Mouse (Mus musculus): ENCODE data around the gene Dmbx1. TPM values are rescaled to one million over a fixed set of nuclear protein-coding genes. Genes with fewer than 3 reads are reported as not detected.

The Dmbx1 gene
- polyA plus RNA-seq, 1 experiment = 9.5 TPM

DNA sequence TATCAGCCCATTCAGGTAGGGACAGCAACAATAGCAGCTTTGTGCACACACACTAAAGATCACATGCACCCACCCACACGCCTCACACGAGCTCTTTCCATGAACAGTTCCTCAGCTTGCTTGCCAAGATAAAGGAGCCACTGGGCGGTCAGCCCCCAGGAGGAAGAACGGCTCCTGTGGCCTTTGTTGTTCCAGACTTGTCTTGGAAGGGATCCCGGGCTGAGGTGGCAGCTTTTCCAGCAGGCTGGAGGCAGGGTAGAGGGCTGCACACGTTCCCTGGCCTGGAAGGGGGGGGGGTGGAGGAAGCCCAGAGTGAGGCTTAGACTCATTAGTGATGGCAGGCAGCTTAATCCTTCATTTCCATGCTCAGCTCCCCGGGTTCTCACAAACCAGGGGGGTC is 31.1 kb downstream of the Dmbx1 start:
- peak; percentile 94 for DNase-seq (ENCODE audit: low read depth)
- TF ChIP-seq POLR2A (IDR thresholded peaks at IDR 0.05; ENCODE audit: borderline replicate concordance, extremely low read depth, insufficient read depth, insufficient read length, poor library complexity, severe bottlenecking) (no peak), CTCF (IDR thresholded peaks at IDR 0.05; ENCODE audit: borderline replicate concordance, extremely low read depth, insufficient read depth, insufficient read length) (no peak)

DNA sequence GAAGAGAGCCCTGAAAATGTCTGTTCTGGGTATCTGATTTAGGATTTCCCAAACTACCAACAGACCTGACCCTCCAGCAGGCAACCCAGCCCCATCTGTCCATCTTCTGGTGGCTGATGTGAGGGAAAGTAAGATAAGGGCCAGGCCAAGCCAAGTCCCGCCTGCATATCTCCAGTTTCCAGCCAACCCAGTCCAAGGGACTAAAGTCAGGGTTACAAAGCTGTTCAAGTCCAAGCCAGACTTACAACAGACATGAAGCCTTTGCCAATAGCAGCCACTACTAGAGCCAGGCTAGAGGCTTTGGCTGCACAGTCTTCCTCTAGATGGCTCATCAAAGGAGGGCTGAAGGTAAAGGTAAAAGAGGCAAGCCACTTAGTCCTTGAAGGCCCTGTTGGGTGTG is 31.7 kb downstream of the Dmbx1 start:
- no peak for DNase-seq (ENCODE audit: low read depth)
- TF ChIP-seq POLR2A (IDR thresholded peaks at IDR 0.05; ENCODE audit: borderline replicate concordance, extremely low read depth, insufficient read depth, insufficient read length, poor library complexity, severe bottlenecking) (no peak), CTCF (IDR thresholded peaks at IDR 0.05; ENCODE audit: borderline replicate concordance, extremely low read depth, insufficient read depth, insufficient read length) (no peak)

DNA sequence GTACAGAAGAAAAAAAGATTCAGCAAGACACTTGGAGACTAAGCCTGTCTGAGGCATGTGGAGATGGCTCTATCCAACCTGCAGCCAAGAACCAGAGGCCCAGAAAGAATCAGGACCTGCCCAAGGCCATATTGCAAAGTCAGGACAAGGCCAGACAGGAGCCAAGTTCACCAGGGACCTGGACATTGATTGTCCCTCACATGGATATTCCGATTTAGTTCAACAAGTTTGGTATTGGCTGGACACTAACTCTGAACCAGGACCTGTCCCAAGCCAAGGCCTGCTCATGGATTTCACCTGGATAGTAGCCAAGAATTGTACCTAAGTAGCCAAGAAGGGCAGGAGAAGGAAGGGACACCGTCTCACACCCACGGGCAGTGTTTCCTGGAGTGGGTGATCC is 32.9 kb downstream of the Dmbx1 start:
- TF ChIP-seq CTCF (IDR thresholded peaks at IDR 0.05; ENCODE audit: borderline replicate concordance, extremely low read depth, insufficient read depth, insufficient read length) = no peak
- TF ChIP-seq POLR2A (IDR thresholded peaks at IDR 0.05; ENCODE audit: borderline replicate concordance, extremely low read depth, insufficient read depth, insufficient read length, poor library complexity, severe bottlenecking) = no peak
- no peak for DNase-seq (ENCODE audit: low read depth)

DNA sequence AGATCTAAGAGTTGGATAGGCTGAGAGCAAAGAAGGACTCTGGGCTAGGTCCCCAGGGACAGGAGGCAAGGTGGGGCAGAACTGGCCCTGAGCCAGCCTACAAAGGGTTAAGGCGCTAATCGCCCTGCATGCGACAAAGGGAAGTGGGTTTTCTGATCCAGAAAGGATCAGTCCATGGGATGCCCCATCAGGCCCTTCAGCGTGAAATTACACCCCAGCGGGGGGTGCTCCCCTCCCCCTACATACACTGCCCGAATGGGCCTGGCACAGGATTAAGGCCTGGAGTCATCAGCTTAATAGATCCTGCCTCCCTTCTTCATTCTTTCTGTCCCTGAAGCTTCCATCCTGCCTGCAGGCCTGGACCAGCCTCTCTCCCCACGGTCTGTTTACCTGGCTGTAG is 34.0 kb downstream of the Dmbx1 start:
- TF ChIP-seq POLR2A (IDR thresholded peaks at IDR 0.05; ENCODE audit: borderline replicate concordance, extremely low read depth, insufficient read depth, insufficient read length, poor library complexity, severe bottlenecking) (no peak), CTCF (IDR thresholded peaks at IDR 0.05; ENCODE audit: borderline replicate concordance, extremely low read depth, insufficient read depth, insufficient read length) (no peak)
- peak; percentile 59 for DNase-seq (ENCODE audit: low read depth)

DNA sequence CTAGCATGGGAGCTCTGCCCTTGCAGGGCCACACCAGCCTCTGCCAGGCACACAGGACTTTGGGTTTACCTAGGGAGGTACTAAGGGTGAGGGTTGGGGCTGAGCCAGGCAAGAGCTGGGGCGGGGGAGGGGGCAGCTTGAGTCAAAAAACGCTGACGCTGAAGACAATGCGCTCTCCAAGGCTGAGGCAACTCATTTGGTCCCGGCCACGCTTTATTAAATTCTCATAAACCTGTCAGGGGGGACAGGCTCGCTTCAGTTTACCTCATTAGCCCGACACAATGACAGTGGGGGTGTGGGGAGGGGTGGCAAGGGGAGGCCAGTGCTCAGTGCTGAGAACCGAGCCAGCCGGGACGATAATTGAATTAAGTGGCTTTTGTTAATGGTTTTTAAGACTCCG is 35.4 kb downstream of the Dmbx1 start:
- TF ChIP-seq POLR2A (IDR thresholded peaks at IDR 0.05; ENCODE audit: borderline replicate concordance, extremely low read depth, insufficient read depth, insufficient read length, poor library complexity, severe bottlenecking) = no peak
- peak; percentile 71 for DNase-seq (ENCODE audit: low read depth)

DNA sequence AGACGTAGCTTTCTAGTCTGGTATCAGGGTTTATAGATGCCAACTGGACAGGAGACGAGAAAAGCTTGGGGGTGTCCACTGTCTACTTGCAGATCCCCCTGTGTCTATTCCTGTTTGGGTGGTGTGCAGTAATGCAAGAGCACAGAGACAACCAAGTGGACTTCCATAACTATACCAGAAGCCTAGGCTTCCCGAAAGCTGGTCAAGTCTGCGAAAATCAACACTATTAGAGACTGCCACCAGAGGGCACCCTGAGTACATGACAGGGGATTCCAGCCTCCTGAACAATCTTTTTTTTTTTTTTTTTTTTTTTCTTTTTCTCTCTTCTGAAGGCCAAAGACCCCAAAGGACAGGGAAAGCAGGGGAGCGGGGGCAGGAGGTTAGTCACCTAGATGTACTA is 36.9 kb downstream of the Dmbx1 start:
- TF ChIP-seq POLR2A (IDR thresholded peaks at IDR 0.05; ENCODE audit: borderline replicate concordance, extremely low read depth, insufficient read depth, insufficient read length, poor library complexity, severe bottlenecking) = no peak
- peak; percentile 78; the same call in 1 of the 2 replicates for TF ChIP-seq CTCF (IDR thresholded peaks at IDR 0.05; ENCODE audit: borderline replicate concordance, extremely low read depth, insufficient read depth, insufficient read length)
- peak; percentile 89 for DNase-seq (ENCODE audit: low read depth)

DNA sequence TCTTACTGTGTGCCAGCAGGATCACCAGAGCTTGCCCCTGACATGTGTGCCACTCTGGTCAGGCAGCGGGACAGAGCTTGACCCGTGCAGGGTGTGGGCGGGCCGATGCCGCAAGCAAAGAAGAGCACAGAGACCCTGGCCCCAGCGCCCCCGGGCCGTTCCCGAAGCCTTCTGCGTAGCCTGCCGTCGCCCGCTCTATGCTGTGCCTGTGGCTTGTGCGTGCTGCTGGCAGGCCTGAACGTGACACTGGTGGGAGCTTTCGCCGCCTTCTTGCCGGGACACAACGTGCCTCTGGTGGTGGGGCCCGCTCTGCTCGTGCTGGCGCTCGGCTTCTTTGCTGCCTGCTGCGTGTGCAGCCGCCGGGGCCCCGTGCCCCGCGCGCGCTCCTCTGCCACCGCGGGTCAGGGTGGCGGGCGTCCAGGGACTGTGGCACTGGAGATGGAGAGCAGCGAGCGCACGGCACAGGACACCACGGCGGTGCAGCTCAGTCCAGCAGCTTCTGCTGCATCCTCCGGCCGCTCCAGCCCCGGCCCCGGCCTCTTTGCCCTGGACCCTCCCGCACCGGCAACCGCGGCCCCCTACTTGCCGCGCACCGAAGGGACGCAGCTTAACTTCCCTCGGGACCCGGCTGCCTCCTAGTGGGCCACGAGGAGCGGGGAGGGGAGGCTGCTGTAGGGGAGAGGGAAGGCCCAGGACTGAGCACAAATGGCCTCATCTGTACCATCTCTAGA is 41.7 kb downstream of the Dmbx1 start:
- TF ChIP-seq CTCF (IDR thresholded peaks at IDR 0.05; ENCODE audit: borderline replicate concordance, extremely low read depth, insufficient read depth, insufficient read length) (peak; percentile 38; the same call in 1 of the 2 replicates), POLR2A (IDR thresholded peaks at IDR 0.05; ENCODE audit: borderline replicate concordance, extremely low read depth, insufficient read depth, insufficient read length, poor library complexity, severe bottlenecking) (no peak)
- DNase-seq (ENCODE audit: low read depth) = peak; percentile 62

DNA sequence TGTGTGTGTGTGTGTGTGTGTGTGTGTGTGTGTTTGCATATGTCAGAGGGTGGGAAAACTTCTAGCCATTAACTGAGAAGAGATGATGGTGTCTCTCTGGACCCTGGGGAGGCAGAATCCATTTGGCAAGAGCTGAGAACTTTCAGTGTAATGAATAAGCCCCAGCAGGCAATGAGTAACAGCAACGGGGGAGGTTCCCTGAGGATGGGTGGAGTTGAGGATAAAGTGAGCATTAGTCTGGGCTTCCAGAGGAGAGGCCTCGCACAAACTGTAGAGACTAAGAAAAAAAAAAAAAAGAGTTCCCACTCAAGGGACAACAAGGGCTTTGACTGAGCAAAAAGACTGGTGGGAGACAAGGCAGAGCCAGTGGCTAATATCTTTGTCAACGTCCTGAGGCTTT is 45.4 kb downstream of the Dmbx1 start:
- TF ChIP-seq POLR2A (IDR thresholded peaks at IDR 0.05; ENCODE audit: borderline replicate concordance, extremely low read depth, insufficient read depth, insufficient read length, poor library complexity, severe bottlenecking) (no peak), CTCF (IDR thresholded peaks at IDR 0.05; ENCODE audit: borderline replicate concordance, extremely low read depth, insufficient read depth, insufficient read length) (no peak)
- no peak for DNase-seq (ENCODE audit: low read depth)

DNA sequence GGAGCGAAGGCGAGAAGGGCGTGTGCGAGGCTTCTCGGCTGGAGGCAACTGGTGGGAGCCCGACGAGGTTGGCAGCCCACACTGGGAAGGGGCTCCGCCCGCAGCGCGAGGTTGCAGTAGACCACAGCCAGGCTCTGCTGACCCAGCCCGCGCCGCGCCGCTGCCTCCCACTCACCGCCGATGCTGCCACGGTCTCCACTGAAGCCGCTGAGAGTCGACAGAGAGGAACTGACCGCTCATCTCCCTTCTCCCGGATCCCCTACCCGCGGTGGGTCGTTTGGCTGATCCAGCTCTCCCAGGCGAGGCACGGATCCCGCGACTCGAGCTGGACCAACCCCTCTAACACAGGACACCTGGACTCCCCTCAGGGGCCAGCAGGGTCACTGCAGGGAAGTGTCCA is 49.2 kb downstream of the Dmbx1 start, which contains the start of gene 6430628N08Rik:
6430628N08Rik (plus strand) TSS at position 113 of the 400 bp plus-strand sequence.
- no peak for TF ChIP-seq POLR2A (IDR thresholded peaks at IDR 0.05; ENCODE audit: borderline replicate concordance, extremely low read depth, insufficient read depth, insufficient read length, poor library complexity, severe bottlenecking)
- no peak for TF ChIP-seq CTCF (IDR thresholded peaks at IDR 0.05; ENCODE audit: borderline replicate concordance, extremely low read depth, insufficient read depth, insufficient read length)
- DNase-seq (ENCODE audit: low read depth) = no peak

DNA sequence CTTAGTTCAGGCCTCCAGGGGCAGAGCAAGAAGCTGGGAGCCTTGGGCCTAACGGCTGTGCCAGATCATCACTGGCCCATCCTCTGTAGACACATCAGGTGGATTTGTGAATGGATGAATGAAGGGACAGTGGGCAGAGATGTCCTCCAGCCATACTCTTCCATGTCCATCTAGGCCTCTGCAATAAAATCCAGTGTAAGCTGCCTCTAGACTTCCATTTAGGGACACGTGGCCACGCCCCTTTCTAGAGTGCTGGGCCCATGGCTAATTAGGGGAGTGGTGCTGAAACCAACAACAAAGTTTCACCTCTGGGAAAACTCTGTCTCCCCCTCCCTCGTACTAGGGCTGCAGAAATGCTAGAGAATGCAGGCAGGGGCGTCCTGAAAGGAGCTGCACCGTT is 49.7 kb downstream of the Dmbx1 start:
- DNase-seq (ENCODE audit: low read depth) = no peak
- no peak for TF ChIP-seq POLR2A (IDR thresholded peaks at IDR 0.05; ENCODE audit: borderline replicate concordance, extremely low read depth, insufficient read depth, insufficient read length, poor library complexity, severe bottlenecking)
- TF ChIP-seq CTCF (IDR thresholded peaks at IDR 0.05; ENCODE audit: borderline replicate concordance, extremely low read depth, insufficient read depth, insufficient read length) = no peak

DNA sequence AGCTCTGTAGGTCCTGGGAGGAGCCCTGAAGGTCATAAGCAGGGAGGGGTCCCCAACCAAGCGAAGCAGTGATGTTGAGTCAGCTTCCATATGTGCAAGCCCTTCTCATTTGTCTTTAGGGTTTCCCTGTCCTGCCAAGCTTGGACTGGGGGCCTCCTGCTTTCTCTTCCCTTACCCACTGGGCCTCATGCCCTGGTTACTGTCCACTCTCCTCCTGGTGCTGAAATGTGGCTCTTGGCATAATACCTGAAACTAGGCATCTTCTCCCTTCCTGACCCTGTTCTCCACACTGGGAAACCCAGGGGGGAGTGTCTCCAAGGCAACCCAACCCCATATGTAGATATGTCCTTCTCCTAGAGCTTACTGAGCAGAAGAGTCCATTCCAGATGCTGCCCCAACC is 52.9 kb downstream of the Dmbx1 start:
- TF ChIP-seq CTCF (IDR thresholded peaks at IDR 0.05; ENCODE audit: borderline replicate concordance, extremely low read depth, insufficient read depth, insufficient read length) (no peak), POLR2A (IDR thresholded peaks at IDR 0.05; ENCODE audit: borderline replicate concordance, extremely low read depth, insufficient read depth, insufficient read length, poor library complexity, severe bottlenecking) (no peak)
- DNase-seq (ENCODE audit: low read depth) = no peak

DNA sequence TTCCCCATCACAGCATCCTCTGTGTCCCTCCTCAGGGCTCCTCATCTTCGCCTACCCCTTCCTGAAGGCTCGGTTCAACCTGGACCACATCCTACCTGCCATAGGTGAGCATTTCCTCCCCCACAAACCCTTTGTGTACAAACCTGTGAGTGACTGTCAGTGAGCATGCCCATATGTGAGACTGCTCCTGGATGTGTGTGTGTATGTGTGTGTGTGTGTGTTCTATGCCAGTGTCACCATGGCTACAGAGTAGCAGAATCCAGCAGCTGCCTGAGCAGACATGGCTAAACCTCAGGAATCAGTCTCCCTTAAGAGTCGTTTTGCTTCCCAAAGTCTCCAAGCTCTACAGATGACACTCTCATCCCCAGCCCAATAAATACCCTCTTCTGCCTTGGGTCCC is 53.9 kb downstream of the Dmbx1 start:
- peak; percentile 68 for DNase-seq (ENCODE audit: low read depth)
- TF ChIP-seq POLR2A (IDR thresholded peaks at IDR 0.05; ENCODE audit: borderline replicate concordance, extremely low read depth, insufficient read depth, insufficient read length, poor library complexity, severe bottlenecking) (no peak), CTCF (IDR thresholded peaks at IDR 0.05; ENCODE audit: borderline replicate concordance, extremely low read depth, insufficient read depth, insufficient read length) (no peak)
